Mouse (Mus musculus): ENCODE measurements at regions not wholly inside any gene's neighbourhood (a gene's known extent, or its start where the extent isn't known, plus 50 kb on each side); places are given as distances from the start of the nearest gene placed in this dataset.
A peak's percentile ranks its signal among the peaks of the same experiment; 100 is the strongest.

GRCm38 (mm10) chr13:25524094-25524493, 253.8 kb upstream of the Nrsn1 start:
- Histone ChIP-seq H3K9me3 (ENCODE audit: control insufficient read depth, low read length) (no peaks in the 10 kb centered on the region), H3K4me2 (replicated peaks) (no peak overlapping the region), H3K27ac (no peak overlapping the region), H3K27me3 (ENCODE audit: control insufficient read depth, insufficient read depth, low read length) (no peaks in the 10 kb centered on the region), H3K9ac (no peak overlapping the region), H3K4me1 (replicated peaks; ENCODE audit: control insufficient read depth, insufficient read depth, low read length) (no peaks in the 10 kb centered on the region), H3K36me3 (replicated peaks; ENCODE audit: control insufficient read depth, insufficient read depth) (no peaks in the 10 kb centered on the region), H3K4me3 (replicated peaks; ENCODE audit: low read length) (no peak overlapping the region)
- DNase-seq (ENCODE audit: low spot score) (no peak), ATAC-seq (ENCODE audit: low FRiP score) (no peak)
- WGBS, result 37% methylated on average over 3 of the region's 3 CpGs

GRCm38 (mm10) chr13:25507355-25507754, 237.1 kb upstream of the Nrsn1 start:
- no peaks in the 10 kb centered on the region for H3K4me1 ChIP-seq (replicated peaks; ENCODE audit: control insufficient read depth, insufficient read depth, low read length)
- no peaks in the 10 kb centered on the region for H3K9me3 ChIP-seq (ENCODE audit: control insufficient read depth, low read length)
- DNase-seq (ENCODE audit: low spot score), result no peak

GRCm38 (mm10) chr13:25494492-25495034, 224.3 kb upstream of the Nrsn1 start:
- no peak overlapping the region for H3K4me2 ChIP-seq (replicated peaks)
- DNase-seq (ENCODE audit: low spot score), result no peak
- ATAC-seq (ENCODE audit: low FRiP score), result no peak

More at GRCm38 (mm10) chr13:25507355-25507754, 237.1 kb upstream of the Nrsn1 start:
- H3K27me3 ChIP-seq (ENCODE audit: control insufficient read depth, insufficient read depth, low read length), result no peaks in the 10 kb centered on the region
- H3K4me2 ChIP-seq (replicated peaks), result no peak overlapping the region
- no peak for ATAC-seq (ENCODE audit: low FRiP score)
- no peak overlapping the region for H3K4me3 ChIP-seq (replicated peaks; ENCODE audit: low read length)
- H3K36me3 ChIP-seq (replicated peaks; ENCODE audit: control insufficient read depth, insufficient read depth), result no peaks in the 10 kb centered on the region
- H3K9ac ChIP-seq, result no peak overlapping the region
- H3K27ac ChIP-seq, result no peak overlapping the region

GRCm38 (mm10) chr13:25490036-25490435, 219.7 kb upstream of the Nrsn1 start:
- Histone ChIP-seq H3K4me1 (replicated peaks; ENCODE audit: control insufficient read depth, insufficient read depth, low read length) (no peaks in the 10 kb centered on the region; the same call in 1 of the 2 replicates), H3K27me3 (ENCODE audit: control insufficient read depth, insufficient read depth, low read length) (no peaks in the 10 kb centered on the region), H3K9me3 (ENCODE audit: control insufficient read depth, low read length) (no peaks in the 10 kb centered on the region), H3K36me3 (replicated peaks; ENCODE audit: control insufficient read depth, insufficient read depth) (no peaks in the 10 kb centered on the region), H3K4me2 (replicated peaks) (no peak overlapping the region), H3K4me3 (replicated peaks; ENCODE audit: low read length) (no peak overlapping the region), H3K27ac (no peak overlapping the region), H3K9ac (no peak overlapping the region)
- 53% methylated on average over 4 of the region's 4 CpGs for WGBS
- DNase-seq (ENCODE audit: low spot score), result no peak
- ATAC-seq (ENCODE audit: low FRiP score), result no peak

More at GRCm38 (mm10) chr13:25494492-25495034, 224.3 kb upstream of the Nrsn1 start:
- Histone ChIP-seq H3K27me3 (ENCODE audit: control insufficient read depth, insufficient read depth, low read length) (no peaks in the 10 kb centered on the region), H3K27ac (peak overlapping the region; percentile 33), H3K9ac (no peak overlapping the region), H3K4me3 (replicated peaks; ENCODE audit: low read length) (no peak overlapping the region), H3K36me3 (replicated peaks; ENCODE audit: control insufficient read depth, insufficient read depth) (no peaks in the 10 kb centered on the region), H3K4me1 (replicated peaks; ENCODE audit: control insufficient read depth, insufficient read depth, low read length) (no peaks in the 10 kb centered on the region; the same call in 1 of the 2 replicates), H3K9me3 (ENCODE audit: control insufficient read depth, low read length) (no peaks in the 10 kb centered on the region)
- WGBS, result 44% methylated on average over 7 of the region's 7 CpGs

GRCm38 (mm10) chr13:25483309-25483708, 213.0 kb upstream of the Nrsn1 start:
- H3K4me1 ChIP-seq (replicated peaks; ENCODE audit: control insufficient read depth, insufficient read depth, low read length), result no peaks in the 10 kb centered on the region
- ATAC-seq (ENCODE audit: low FRiP score), result no peak
- no peaks in the 10 kb centered on the region for H3K27me3 ChIP-seq (ENCODE audit: control insufficient read depth, insufficient read depth, low read length)
- no peaks in the 10 kb centered on the region for H3K9me3 ChIP-seq (ENCODE audit: control insufficient read depth, low read length)
- no peak overlapping the region for H3K27ac ChIP-seq
- WGBS, result 91% methylated on average over 1 of the region's 1 CpGs
- H3K9ac ChIP-seq, result no peak overlapping the region
- no peak for DNase-seq (ENCODE audit: low spot score)
- H3K36me3 ChIP-seq (replicated peaks; ENCODE audit: control insufficient read depth, insufficient read depth), result no peaks in the 10 kb centered on the region
- no peak overlapping the region for H3K4me3 ChIP-seq (replicated peaks; ENCODE audit: low read length)
- H3K4me2 ChIP-seq (replicated peaks), result no peak overlapping the region

GRCm38 (mm10) chr13:25451917-25452316, 181.6 kb upstream of the Nrsn1 start:
- Histone ChIP-seq H3K9ac (peak overlapping the region; percentile 54; the same call in 1 of the 2 replicates), H3K27me3 (ENCODE audit: control insufficient read depth, insufficient read depth, low read length) (no peaks in the 10 kb centered on the region), H3K4me1 (replicated peaks; ENCODE audit: control insufficient read depth, insufficient read depth, low read length) (peaks cover 11% of the 10 kb centered on the region; the same call in 1 of the 2 replicates), H3K4me3 (replicated peaks; ENCODE audit: low read length) (no peak overlapping the region), H3K27ac (peak overlapping the region; percentile 81), H3K9me3 (ENCODE audit: control insufficient read depth, low read length) (no peaks in the 10 kb centered on the region), H3K36me3 (replicated peaks; ENCODE audit: control insufficient read depth, insufficient read depth) (no peaks in the 10 kb centered on the region), H3K4me2 (replicated peaks) (peak overlapping the region; percentile 19; the same call in 1 of the 2 replicates)
- 59% methylated on average over 9 of the region's 9 CpGs for WGBS
- no peak for ATAC-seq (ENCODE audit: low FRiP score)
- no peak for DNase-seq (ENCODE audit: low spot score)

GRCm38 (mm10) chr13:25451357-25451861, 181.1 kb upstream of the Nrsn1 start:
- peaks cover 11% of the 10 kb centered on the region; the same call in 1 of the 2 replicates for H3K4me1 ChIP-seq (replicated peaks; ENCODE audit: control insufficient read depth, insufficient read depth, low read length)
- H3K9ac ChIP-seq, result peak overlapping the region; percentile 54
- H3K4me2 ChIP-seq (replicated peaks), result peak overlapping the region; percentile 19; the same call in 1 of the 2 replicates
- no peaks in the 10 kb centered on the region for H3K9me3 ChIP-seq (ENCODE audit: control insufficient read depth, low read length)
- H3K4me3 ChIP-seq (replicated peaks; ENCODE audit: low read length), result no peak overlapping the region
- peak overlapping the region; percentile 81 for H3K27ac ChIP-seq
- H3K27me3 ChIP-seq (ENCODE audit: control insufficient read depth, insufficient read depth, low read length), result no peaks in the 10 kb centered on the region
- WGBS, result 9% methylated on average over 13 of the region's 13 CpGs
- H3K36me3 ChIP-seq (replicated peaks; ENCODE audit: control insufficient read depth, insufficient read depth), result no peaks in the 10 kb centered on the region
- ATAC-seq (ENCODE audit: low FRiP score), result peak; percentile 27; the same call in 1 of the 2 replicates
- DNase-seq (ENCODE audit: low spot score), result peak; percentile 46

GRCm38 (mm10) chr13:25429701-25430418, 159.6 kb upstream of the Nrsn1 start:
- Histone ChIP-seq H3K4me2 (replicated peaks) (no peak overlapping the region), H3K4me3 (replicated peaks; ENCODE audit: low read length) (no peak overlapping the region), H3K9ac (no peak overlapping the region), H3K27ac (peak overlapping the region; percentile 51; the same call in 1 of the 2 replicates), H3K4me1 (replicated peaks; ENCODE audit: control insufficient read depth, insufficient read depth, low read length) (no peaks in the 10 kb centered on the region), H3K27me3 (ENCODE audit: control insufficient read depth, insufficient read depth, low read length) (no peaks in the 10 kb centered on the region), H3K9me3 (ENCODE audit: control insufficient read depth, low read length) (no peaks in the 10 kb centered on the region), H3K36me3 (replicated peaks; ENCODE audit: control insufficient read depth, insufficient read depth) (no peaks in the 10 kb centered on the region)
- ATAC-seq (ENCODE audit: low FRiP score) (no peak), DNase-seq (ENCODE audit: low spot score) (no peak)
- 60% methylated on average over 6 of the region's 6 CpGs for WGBS

- peak; percentile 46 for DNase-seq (ENCODE audit: low spot score)
- Histone ChIP-seq H3K27me3 (ENCODE audit: control insufficient read depth, insufficient read depth, low read length) (no peaks in the 10 kb centered on the region), H3K9me3 (ENCODE audit: control insufficient read depth, low read length) (no peaks in the 10 kb centered on the region), H3K4me2 (replicated peaks) (no peak overlapping the region), H3K36me3 (replicated peaks; ENCODE audit: control insufficient read depth, insufficient read depth) (no peaks in the 10 kb centered on the region), H3K9ac (no peak overlapping the region), H3K4me1 (replicated peaks; ENCODE audit: control insufficient read depth, insufficient read depth, low read length) (peaks cover 19% of the 10 kb centered on the region), H3K27ac (peak overlapping the region; percentile 78), H3K4me3 (replicated peaks; ENCODE audit: low read length) (no peak overlapping the region)
- WGBS, result 10% methylated on average over 3 of the region's 3 CpGs
- ATAC-seq (ENCODE audit: low FRiP score), result peak; percentile 67; the same call in 1 of the 2 replicates
These were observed 133.0 kb upstream of the Nrsn1 start for GRCm38 (mm10) chr13:25403182-25403795.

All from hindbrain, embryonic 14.5 days (tissue).